Mouse (Mus musculus) brain, embryonic 14.5 days (tissue): ENCODE measurements at regions not wholly inside any gene's neighbourhood (a gene's known extent, or its start where the extent isn't known, plus 50 kb on each side); places are given as distances from the start of the nearest gene placed in this dataset.

ENCODE experiments used
- CTCF ChIP-seq: fragments of 200-500 bp; IDR thresholded peaks from 2 replicates; pipeline ENCODE4 v1.5.1; 2012; ENCODE audit warnings: inconsistent platforms, mild to moderate bottlenecking, moderate library complexity, borderline replicate concordance; ENCODE audit not compliant: insufficient read depth, insufficient read length; ENCODE audit errors: extremely low read depth
- POLR2A ChIP-seq: fragments of 200-500 bp; IDR thresholded peaks from 2 replicates; pipeline ENCODE4 v1.6.1; 2012; ENCODE audit warnings: mild to moderate bottlenecking, inconsistent platforms, borderline replicate concordance; ENCODE audit not compliant: poor library complexity, insufficient read depth, insufficient read length, severe bottlenecking; ENCODE audit errors: extremely low read depth

DNA sequence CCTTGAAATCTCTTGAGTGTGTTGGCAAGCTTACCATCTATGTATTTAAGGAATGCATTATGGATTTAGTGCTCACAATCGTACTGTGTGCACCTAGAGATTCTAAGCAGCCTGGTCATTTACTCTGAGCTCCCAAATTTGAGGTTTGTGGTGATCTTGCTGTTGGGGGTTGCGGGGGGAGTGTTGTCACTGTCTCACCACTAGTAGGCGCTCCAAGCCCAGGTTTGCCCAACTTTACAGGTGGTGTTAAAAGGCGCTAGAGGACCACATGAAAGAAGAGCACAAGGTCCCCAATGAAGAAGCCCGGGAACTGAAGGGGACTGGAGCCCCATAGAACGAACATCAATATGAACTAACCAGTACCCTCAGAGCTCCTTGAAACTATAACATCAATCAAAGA, 180.2 kb upstream of the Mrgpra3 start:
- no peak for TF ChIP-seq POLR2A
- TF ChIP-seq CTCF = no peak
